Mouse (Mus musculus) lung, adult 2 months (tissue): ENCODE measurements around the gene Prkaca.

ENCODE experiments used
- CTCF ChIP-seq: fragments of 200-500 bp; IDR thresholded peaks from 2 replicates; pipeline ENCODE4 v1.5.1; 2011; ENCODE audit warnings: mild to moderate bottlenecking, low read length, control low read depth; ENCODE audit not compliant: insufficient read depth
- POLR2A ChIP-seq: fragments of 200-500 bp; IDR thresholded peaks from 2 replicates; pipeline ENCODE4 v1.6.1; 2011; ENCODE audit warnings: low read depth, mild to moderate bottlenecking, control low read depth, low read length, borderline replicate concordance; ENCODE audit errors: extremely low read depth

GRCm38 (mm10) chr8:84044900-84045299 is 72.1 kb downstream of the Prkaca start, which contains the start of gene Rln3:
- TF ChIP-seq POLR2A = no peak
- TF ChIP-seq CTCF = no peak
